Mouse (Mus musculus): ENCODE measurements around the gene Abcb1a. TPM values are rescaled to one million over a fixed set of nuclear protein-coding genes. Genes with fewer than 3 reads are reported as not detected.
"Not testable (repeated sequence)": the region's sequence is repeated elsewhere in the genome, so short reads cannot be mapped to it uniquely, and the experiment has no call there.

Gene Abcb1a
- polyA plus RNA-seq, 1 experiment from 2014 or later, result 0.64 TPM

- no peaks in the 10 kb centered on the region for H3K27me3 ChIP-seq (ENCODE audit: control insufficient read depth, insufficient read depth, low read length)
- WGBS, result 93% methylated on average over 4 of the region's 4 CpGs
These were observed 77.2 kb downstream of the Abcb1a start for GRCm38 (mm10) chr5:8737062-8737461.

GRCm38 (mm10) chr5:8747244-8747643, 87.4 kb downstream of the Abcb1a start:
- not testable (repeated sequence) for H3K9ac ChIP-seq (ENCODE audit: low read length); H3K9me3 ChIP-seq (ENCODE audit: control insufficient read depth, low read length); DNase-seq (ENCODE audit: low spot score); ATAC-seq (ENCODE audit: insufficient read depth, low FRiP score, low TSS enrichment); H3K4me1 ChIP-seq (ENCODE audit: control insufficient read depth, insufficient read depth, low read length); H3K36me3 ChIP-seq (ENCODE audit: control insufficient read depth, insufficient read depth, low read length); H3K27me3 ChIP-seq (ENCODE audit: control insufficient read depth, insufficient read depth, low read length); H3K4me3 ChIP-seq (ENCODE audit: low read depth, low read length); H3K27ac ChIP-seq (ENCODE audit: low read depth, low read length); H3K4me2 ChIP-seq (ENCODE audit: low read depth)
- 92% methylated on average over 13 of the region's 13 CpGs for WGBS

More at GRCm38 (mm10) chr5:8737062-8737461, 77.2 kb downstream of the Abcb1a start:
- H3K9ac ChIP-seq (ENCODE audit: low read length), result no peak overlapping the region
- H3K4me3 ChIP-seq (ENCODE audit: low read depth, low read length), result no peak overlapping the region
- DNase-seq (ENCODE audit: low spot score) (no peak), ATAC-seq (ENCODE audit: insufficient read depth, low FRiP score, low TSS enrichment) (no peak)
- H3K4me2 ChIP-seq (ENCODE audit: low read depth), result no peak overlapping the region
- H3K4me1 ChIP-seq (ENCODE audit: control insufficient read depth, insufficient read depth, low read length), result no peaks in the 10 kb centered on the region
- no peaks in the 10 kb centered on the region for H3K9me3 ChIP-seq (ENCODE audit: control insufficient read depth, low read length)
- H3K36me3 ChIP-seq (ENCODE audit: control insufficient read depth, insufficient read depth, low read length), result no peaks in the 10 kb centered on the region
- no peak overlapping the region for H3K27ac ChIP-seq (ENCODE audit: low read depth, low read length)

- Histone ChIP-seq H3K36me3 (ENCODE audit: control insufficient read depth, insufficient read depth, low read length) (no peaks in the 10 kb centered on the region), H3K9ac (ENCODE audit: low read length) (no peak overlapping the region), H3K4me1 (ENCODE audit: control insufficient read depth, insufficient read depth, low read length) (no peaks in the 10 kb centered on the region), H3K4me2 (ENCODE audit: low read depth) (no peak overlapping the region), H3K27me3 (ENCODE audit: control insufficient read depth, insufficient read depth, low read length) (no peaks in the 10 kb centered on the region), H3K4me3 (ENCODE audit: low read depth, low read length) (no peak overlapping the region), H3K9me3 (ENCODE audit: control insufficient read depth, low read length) (no peaks in the 10 kb centered on the region), H3K27ac (ENCODE audit: low read depth, low read length) (no peak overlapping the region)
- 71% methylated on average over 3 of the region's 3 CpGs for WGBS
- DNase-seq (ENCODE audit: low spot score) (no peak), ATAC-seq (ENCODE audit: insufficient read depth, low FRiP score, low TSS enrichment) (no peak)
These were observed 113.0 kb downstream of the Abcb1a start for GRCm38 (mm10) chr5:8772866-8773265.

- ATAC-seq (ENCODE audit: insufficient read depth, low FRiP score, low TSS enrichment) (no peak), DNase-seq (ENCODE audit: low spot score) (no peak)
- H3K27ac ChIP-seq (ENCODE audit: low read depth, low read length), result no peak overlapping the region
- no peak overlapping the region for H3K9ac ChIP-seq (ENCODE audit: low read length)
- H3K36me3 ChIP-seq (ENCODE audit: control insufficient read depth, insufficient read depth, low read length), result no peaks in the 10 kb centered on the region
- H3K9me3 ChIP-seq (ENCODE audit: control insufficient read depth, low read length), result no peaks in the 10 kb centered on the region
- no peaks in the 10 kb centered on the region for H3K27me3 ChIP-seq (ENCODE audit: control insufficient read depth, insufficient read depth, low read length)
- H3K4me3 ChIP-seq (ENCODE audit: low read depth, low read length), result no peak overlapping the region
- no peak overlapping the region for H3K4me2 ChIP-seq (ENCODE audit: low read depth)
- 87% methylated on average over 2 of the region's 2 CpGs for WGBS
- H3K4me1 ChIP-seq (ENCODE audit: control insufficient read depth, insufficient read depth, low read length), result no peaks in the 10 kb centered on the region
These were observed 118.4 kb downstream of the Abcb1a start for GRCm38 (mm10) chr5:8778311-8778710.

GRCm38 (mm10) chr5:8778751-8779150, 118.9 kb downstream of the Abcb1a start:
- 94% methylated on average over 2 of the region's 2 CpGs for WGBS
- Histone ChIP-seq H3K9me3 (ENCODE audit: control insufficient read depth, low read length) (no peaks in the 10 kb centered on the region), H3K27ac (ENCODE audit: low read depth, low read length) (no peak overlapping the region), H3K4me2 (ENCODE audit: low read depth) (no peak overlapping the region), H3K4me1 (ENCODE audit: control insufficient read depth, insufficient read depth, low read length) (no peaks in the 10 kb centered on the region), H3K36me3 (ENCODE audit: control insufficient read depth, insufficient read depth, low read length) (no peaks in the 10 kb centered on the region), H3K27me3 (ENCODE audit: control insufficient read depth, insufficient read depth, low read length) (no peaks in the 10 kb centered on the region), H3K4me3 (ENCODE audit: low read depth, low read length) (no peak overlapping the region), H3K9ac (ENCODE audit: low read length) (no peak overlapping the region)
- ATAC-seq (ENCODE audit: insufficient read depth, low FRiP score, low TSS enrichment), result no peak
- DNase-seq (ENCODE audit: low spot score), result no peak

- H3K4me1 ChIP-seq (ENCODE audit: control insufficient read depth, insufficient read depth, low read length), result no peaks in the 10 kb centered on the region
- H3K9ac ChIP-seq (ENCODE audit: low read length), result no peak overlapping the region
- H3K36me3 ChIP-seq (ENCODE audit: control insufficient read depth, insufficient read depth, low read length), result no peaks in the 10 kb centered on the region
- H3K4me2 ChIP-seq (ENCODE audit: low read depth), result no peak overlapping the region
- ATAC-seq (ENCODE audit: insufficient read depth, low FRiP score, low TSS enrichment), result no peak
- no peak overlapping the region for H3K4me3 ChIP-seq (ENCODE audit: low read depth, low read length)
- no peaks in the 10 kb centered on the region for H3K27me3 ChIP-seq (ENCODE audit: control insufficient read depth, insufficient read depth, low read length)
- no peak overlapping the region for H3K27ac ChIP-seq (ENCODE audit: low read depth, low read length)
- no peaks in the 10 kb centered on the region for H3K9me3 ChIP-seq (ENCODE audit: control insufficient read depth, low read length)
- 79% methylated on average over 4 of the region's 4 CpGs for WGBS
- no peak for DNase-seq (ENCODE audit: low spot score)
These were observed 132.4 kb downstream of the Abcb1a start for GRCm38 (mm10) chr5:8792281-8792680.

Other genes with a start within 250 kb of the Abcb1a start
- 66.3 and 72.2 TPM in 2 replicates for gene Dbf4, start 237.4 kb upstream of the Abcb1a start, polyA plus RNA-seq (2014; fragmentation: Nextera tagmentation; extraction: Ambion mirVana)
- 8.3 and 8.8 TPM in 2 replicates for gene Slc25a40, start 237.2 kb upstream of the Abcb1a start, polyA plus RNA-seq (2014; fragmentation: Nextera tagmentation; extraction: Ambion mirVana)
- 13.6 and 16.2 TPM in 2 replicates for gene Rundc3b, start 37.1 kb upstream of the Abcb1a start, polyA plus RNA-seq (2014; fragmentation: Nextera tagmentation; extraction: Ambion mirVana)
- gene Abcb1b, start 138.1 kb downstream of the Abcb1a start, polyA plus RNA-seq (2014; fragmentation: Nextera tagmentation; extraction: Ambion mirVana), result 0.82 and 1.2 TPM in 2 replicates
- gene Abcb4, start 233.6 kb downstream of the Abcb1a start, polyA plus RNA-seq (2014; fragmentation: Nextera tagmentation; extraction: Ambion mirVana), result 0.32 and 0.62 TPM in 2 replicates

All from neural tube, embryonic 11.5 days (tissue).